Mouse (Mus musculus) heart, adult 2 months (tissue): ENCODE data around the gene Pla2g16.

Experiments used
- EP300 ChIP-seq: fragments of 200-500 bp; IDR thresholded peaks from 2 replicates; pipeline ENCODE4 v1.6.1; 2011; ENCODE audit warnings: low read depth, low read length, control low read depth; ENCODE audit not compliant: insufficient read depth
- POLR2A ChIP-seq: fragments of 200-500 bp; IDR thresholded peaks from 2 replicates; pipeline ENCODE4 v1.6.1; 2011; ENCODE audit warnings: mild to moderate bottlenecking, low read depth, low read length, control low read depth; ENCODE audit not compliant: insufficient read depth

DNA sequence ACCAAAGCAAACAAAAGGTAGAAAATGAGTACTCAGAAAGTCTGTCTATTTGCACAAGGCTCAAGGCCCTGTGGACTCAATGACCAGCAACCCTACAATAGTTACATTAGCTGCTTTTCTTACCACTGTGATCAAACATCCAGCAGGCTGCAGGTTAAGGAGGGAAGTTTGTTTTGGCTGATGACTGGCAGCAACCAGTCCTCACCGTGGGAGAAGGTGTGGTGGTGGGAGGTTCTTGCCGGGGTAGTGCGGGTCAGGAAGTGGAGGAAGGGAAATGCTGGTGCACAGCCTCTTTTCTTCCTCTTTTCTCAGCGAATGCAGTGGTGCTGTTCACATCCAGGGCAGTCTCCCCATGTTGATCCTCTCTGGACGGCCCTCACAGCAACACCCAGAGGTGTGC, 23.8 kb downstream of the Pla2g16 start:
- TF ChIP-seq POLR2A: no peak
- no peak for TF ChIP-seq EP300
